Mouse (Mus musculus): ENCODE data around the gene Slc6a18. TPM values are rescaled to one million over a fixed set of nuclear protein-coding genes. Genes with fewer than 3 reads are reported as not detected.

Slc6a18 gene
- total and polyA plus RNA-seq, 3 experiments = not detected

DNA sequence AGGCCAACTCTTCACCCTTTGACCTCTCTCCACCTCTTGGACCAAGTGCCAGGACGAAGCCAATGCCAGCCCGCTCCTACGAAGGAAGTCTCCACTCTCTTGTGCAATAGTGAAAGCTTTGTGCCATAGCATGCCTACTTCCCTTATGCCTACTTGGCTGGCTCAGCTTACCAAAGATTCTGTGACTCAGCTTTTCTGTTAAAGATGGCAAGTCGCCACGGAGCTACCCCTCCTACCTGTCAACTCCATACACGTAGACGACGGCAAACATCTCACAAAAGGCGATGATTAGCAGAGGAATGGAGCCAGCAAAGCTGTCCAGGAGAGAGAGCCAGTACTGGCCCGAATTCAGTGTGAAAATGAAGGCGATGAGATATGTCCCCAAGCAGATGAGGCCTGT lies 5.9 kb upstream of the Slc6a18 start:
- Histone ChIP-seq H3K36me3 (ENCODE audit: control insufficient read depth in 1 of 2, insufficient read depth in 2 of 2, low read length in 2 of 2) (no peaks in the 10 kb centered on the region), H3K4me1 (ENCODE audit: control insufficient read depth in 1 of 2, insufficient read depth in 2 of 2, low read length in 2 of 2) (no peaks in the 10 kb centered on the region), H3K9ac (ENCODE audit: control insufficient read depth, low read depth, low read length, poor library complexity, severe bottlenecking) (no peak overlapping the region), H3K27me3 (ENCODE audit: control insufficient read depth in 1 of 2, insufficient read depth in 2 of 2, low read length in 2 of 2) (peaks cover 0 to 2% of the 10 kb centered on the region in 2 experiments; a peak in 2 of 4 replicates), H3K4me3 (ENCODE audit: control insufficient read depth in 1 of 2, insufficient read depth in 1 of 2, low read depth in 2 of 2, low read length in 2 of 2) (no peak overlapping the region), H3K79me2 (ENCODE audit: control insufficient read depth, insufficient read depth, low read length, poor library complexity) (no peaks in the 10 kb centered on the region), H3K27ac (ENCODE audit: control insufficient read depth, low read depth, low read length) (no peak overlapping the region), H3K9me3 (replicated peaks; ENCODE audit: insufficient read depth, low read length) (no peaks in the 10 kb centered on the region)
- TF ChIP-seq RCOR1 (IDR thresholded peaks at IDR 0.05; ENCODE audit: low read depth, low read length) (no peak), JUND (IDR thresholded peaks at IDR 0.05; ENCODE audit: low read depth, low read length) (no peak), MAFK (IDR thresholded peaks at IDR 0.05; ENCODE audit: borderline replicate concordance, low read depth, low read length) (no peak), ZNF384 (IDR thresholded peaks at IDR 0.05; ENCODE audit: low read depth, low read length) (no peak)
- DNase-seq (ENCODE audit: low read depth, low spot score) = no peak

DNA sequence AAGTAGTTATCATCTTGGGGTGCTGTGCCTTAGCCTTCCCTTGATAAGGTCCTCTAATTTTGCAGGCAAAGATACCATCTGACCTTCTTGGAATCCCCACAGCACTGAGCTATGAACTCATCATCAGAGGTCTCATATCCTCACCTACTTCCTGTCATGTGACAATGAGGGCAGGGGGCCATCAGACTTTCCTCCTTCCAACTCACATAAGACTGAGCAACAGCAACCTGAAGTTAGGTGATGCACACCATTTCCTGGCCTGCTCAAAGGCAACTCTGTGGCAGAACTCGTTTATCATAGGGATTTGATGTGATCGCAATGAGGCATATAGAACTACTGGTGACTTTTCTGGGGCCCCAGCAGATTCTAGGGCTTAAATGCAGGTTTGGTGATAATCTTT lies 4.4 kb upstream of the Slc6a18 start:
- Histone ChIP-seq H3K9ac (ENCODE audit: control insufficient read depth, low read depth, low read length, poor library complexity, severe bottlenecking) (no peak overlapping the region), H3K4me3 (ENCODE audit: control insufficient read depth in 1 of 2, insufficient read depth in 1 of 2, low read depth in 2 of 2, low read length in 2 of 2) (no peak overlapping the region), H3K9me3 (replicated peaks; ENCODE audit: insufficient read depth, low read length) (no peaks in the 10 kb centered on the region), H3K27ac (ENCODE audit: control insufficient read depth, low read depth, low read length) (no peak overlapping the region), H3K79me2 (ENCODE audit: control insufficient read depth, insufficient read depth, low read length, poor library complexity) (no peaks in the 10 kb centered on the region), H3K4me1 (ENCODE audit: control insufficient read depth in 1 of 2, insufficient read depth in 2 of 2, low read length in 2 of 2) (no peaks in the 10 kb centered on the region), H3K36me3 (ENCODE audit: control insufficient read depth in 1 of 2, insufficient read depth in 2 of 2, low read length in 2 of 2) (no peaks in the 10 kb centered on the region), H3K27me3 (ENCODE audit: control insufficient read depth in 1 of 2, insufficient read depth in 2 of 2, low read length in 2 of 2) (peaks cover 2 to 3% of the 10 kb centered on the region in 2 experiments; a peak in 3 of 4 replicates)
- TF ChIP-seq TCF12 (IDR thresholded peaks at IDR 0.05; ENCODE audit: low read depth, low read length) = no peak
- no peak for TF ChIP-seq NRF1 (IDR thresholded peaks at IDR 0.05; ENCODE audit: insufficient read depth, low read depth, low read length, poor library complexity, severe bottlenecking)
- no peak for TF ChIP-seq CHD2 (IDR thresholded peaks at IDR 0.05; ENCODE audit: low read length)
- TF ChIP-seq MEF2A (IDR thresholded peaks at IDR 0.05; ENCODE audit: extremely low read depth, insufficient replicate concordance, low read depth, low read length, poor library complexity, severe bottlenecking) = no peak
- no peak for DNase-seq (ENCODE audit: low read depth, low spot score)

DNA sequence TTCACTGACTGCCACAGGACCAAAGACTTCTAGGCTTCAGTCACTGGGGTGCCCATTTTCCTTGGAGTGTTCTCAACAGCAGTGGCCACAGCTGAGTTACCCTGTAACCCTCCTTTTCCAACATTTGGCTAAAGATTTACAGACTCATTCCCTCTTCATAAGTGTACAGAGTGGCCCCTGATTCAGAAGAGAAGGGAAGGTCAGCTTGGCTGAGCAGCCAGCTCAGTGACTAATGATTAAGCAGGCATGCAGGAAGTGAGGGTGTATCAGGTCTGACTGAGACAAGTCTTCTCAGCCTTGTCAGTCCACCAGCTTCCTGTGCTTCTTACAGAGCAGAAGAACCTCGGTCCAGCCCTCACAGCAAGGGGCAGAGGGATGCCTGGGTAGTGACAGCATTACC lies 2.6 kb upstream of the Slc6a18 start:
- H3K36me3 ChIP-seq (ENCODE audit: control insufficient read depth in 1 of 2, insufficient read depth in 2 of 2, low read length in 2 of 2) = no peaks in the 10 kb centered on the region
- TF ChIP-seq MYC (IDR thresholded peaks at IDR 0.05; ENCODE audit: low read depth, low read length) (no peak), ZMIZ1 (IDR thresholded peaks at IDR 0.05; ENCODE audit: low read depth, low read length) (no peak), USF2 (IDR thresholded peaks at IDR 0.05; ENCODE audit: borderline replicate concordance in 1 of 2, insufficient read depth in 1 of 2, low read depth in 1 of 2, low read length in 2 of 2) (no peak), RCOR1 (IDR thresholded peaks at IDR 0.05; ENCODE audit: low read depth, low read length) (no peak), RAD21 (IDR thresholded peaks at IDR 0.05; ENCODE audit: low read depth, low read length) (no peak), JUND (IDR thresholded peaks at IDR 0.05; ENCODE audit: low read depth, low read length) (no peak), POLR2AphosphoS5 (IDR thresholded peaks at IDR 0.05; ENCODE audit: borderline replicate concordance, low read depth, low read length) (no peak), MYB (IDR thresholded peaks at IDR 0.05; ENCODE audit: low read depth, low read length) (no peak), ZKSCAN1 (IDR thresholded peaks at IDR 0.05; ENCODE audit: low read depth, low read length) (no peak), ZC3H11A (IDR thresholded peaks at IDR 0.05; ENCODE audit: low read depth, low read length) (no peak), CHD1 (IDR thresholded peaks at IDR 0.05; ENCODE audit: low read depth, low read length) (no peak), MAX (IDR thresholded peaks at IDR 0.05; ENCODE audit: low read length) (no peak), NELFE (IDR thresholded peaks at IDR 0.05; ENCODE audit: low read depth, low read length) (no peak), CHD2 (IDR thresholded peaks at IDR 0.05; ENCODE audit: low read length) (no peak), MAZ (IDR thresholded peaks at IDR 0.05; ENCODE audit: low read depth, low read length) (no peak), POLR2A (IDR thresholded peaks at IDR 0.05; ENCODE audit: control insufficient read depth in 1 of 2, insufficient read depth in 1 of 2, low read depth in 1 of 2, low read length in 2 of 2, poor library complexity in 1 of 2) (no peak), GABPA (IDR thresholded peaks at IDR 0.05; ENCODE audit: low read depth, low read length) (no peak), EP300 (IDR thresholded peaks at IDR 0.05; ENCODE audit: low read depth in 1 of 2, low read length in 2 of 2) (no peak)
- no peaks in the 10 kb centered on the region for H3K9me3 ChIP-seq (replicated peaks; ENCODE audit: insufficient read depth, low read length)
- no peak overlapping the region for H3K4me3 ChIP-seq (ENCODE audit: control insufficient read depth in 1 of 2, insufficient read depth in 1 of 2, low read depth in 2 of 2, low read length in 2 of 2)
- peaks cover 5 to 9% of the 10 kb centered on the region in 2 experiments; a peak in 3 of 4 replicates for H3K27me3 ChIP-seq (ENCODE audit: control insufficient read depth in 1 of 2, insufficient read depth in 2 of 2, low read length in 2 of 2)
- no peaks in the 10 kb centered on the region for H3K4me1 ChIP-seq (ENCODE audit: control insufficient read depth in 1 of 2, insufficient read depth in 2 of 2, low read length in 2 of 2)
- no peaks in the 10 kb centered on the region for H3K79me2 ChIP-seq (ENCODE audit: control insufficient read depth, insufficient read depth, low read length, poor library complexity)
- H3K27ac ChIP-seq (ENCODE audit: control insufficient read depth, low read depth, low read length) = no peak overlapping the region
- no peak for DNase-seq (ENCODE audit: low read depth, low spot score)
- H3K9ac ChIP-seq (ENCODE audit: control insufficient read depth, low read depth, low read length, poor library complexity, severe bottlenecking) = no peak overlapping the region

Measured in MEL (cell line).